Mouse (Mus musculus): ENCODE measurements around the gene Vkorc1l1. TPM values are rescaled to one million over a fixed set of nuclear protein-coding genes. Genes with fewer than 3 reads are reported as not detected.
A peak's percentile ranks its signal among the peaks of the same experiment; 100 is the strongest.

Gene Vkorc1l1
- total and polyA plus RNA-seq, 3 experiments = 24.2 to 42.4 TPM; not detected in 1

GRCm38 (mm10) chr5:130023767-130024539 is 82.2 kb downstream of the Vkorc1l1 start (continued):
- TF ChIP-seq E2F4 (IDR thresholded peaks at IDR 0.05; ENCODE audit: borderline replicate concordance, low read depth, low read length) (no peak), ELF1 (IDR thresholded peaks at IDR 0.05; ENCODE audit: low read depth, low read length) (peak; percentile 65), NRF1 (IDR thresholded peaks at IDR 0.05; ENCODE audit: insufficient read depth, low read depth, low read length, poor library complexity, severe bottlenecking) (no peak), RCOR1 (IDR thresholded peaks at IDR 0.05; ENCODE audit: low read depth, low read length) (no peak), POLR2A (IDR thresholded peaks at IDR 0.05; ENCODE audit: control insufficient read depth in 1 of 2, insufficient read depth in 1 of 2, low read depth in 1 of 2, low read length in 2 of 2, poor library complexity in 1 of 2) (peak; percentile 55 to 82; a peak in 3 of 4 replicates), KAT2A (conservative IDR thresholded peaks at IDR 0.05; ENCODE audit: low read depth, low read length) (no peak), POLR2AphosphoS2 (IDR thresholded peaks at IDR 0.05; ENCODE audit: low read length) (0 out of 2 replicates have a peak, but pooled peaks have one; percentile 29), MAZ (IDR thresholded peaks at IDR 0.05; ENCODE audit: low read depth, low read length) (no peak), GABPA (IDR thresholded peaks at IDR 0.05; ENCODE audit: low read depth, low read length) (no peak), RAD21 (IDR thresholded peaks at IDR 0.05; ENCODE audit: low read depth, low read length) (peak; percentile 48), TBP (IDR thresholded peaks at IDR 0.05; ENCODE audit: low read depth, low read length) (peak; percentile 39; the same call in 1 of the 2 replicates), MAFK (IDR thresholded peaks at IDR 0.05; ENCODE audit: borderline replicate concordance, low read depth, low read length) (no peak), TAL1 (IDR thresholded peaks at IDR 0.05; ENCODE audit: low read length) (no peak), SMC3 (IDR thresholded peaks at IDR 0.05; ENCODE audit: low read depth, low read length) (peak; percentile 62)

GRCm38 (mm10) chr5:130027134-130027533 is 85.4 kb downstream of the Vkorc1l1 start:
- no peaks in the 10 kb centered on the region for H3K9me3 ChIP-seq (replicated peaks; ENCODE audit: insufficient read depth, low read length)
- no peak overlapping the region for H3K9ac ChIP-seq (ENCODE audit: control insufficient read depth, low read depth, low read length, poor library complexity, severe bottlenecking)
- peaks cover 0 to 7% of the 10 kb centered on the region in 2 experiments; a peak in 2 of 4 replicates for H3K36me3 ChIP-seq (ENCODE audit: control insufficient read depth in 1 of 2, insufficient read depth in 2 of 2, low read length in 2 of 2)
- no peak overlapping the region for H3K27ac ChIP-seq (ENCODE audit: control insufficient read depth, low read depth, low read length)
- no peak for DNase-seq (ENCODE audit: low read depth, low spot score)
- H3K27me3 ChIP-seq (ENCODE audit: control insufficient read depth in 1 of 2, insufficient read depth in 2 of 2, low read length in 2 of 2) = no peaks in the 10 kb centered on the region
- peaks cover 0 to 9% of the 10 kb centered on the region in 2 experiments; a peak in 2 of 4 replicates for H3K4me1 ChIP-seq (ENCODE audit: control insufficient read depth in 1 of 2, insufficient read depth in 2 of 2, low read length in 2 of 2)
- TF ChIP-seq ZMIZ1 (IDR thresholded peaks at IDR 0.05; ENCODE audit: low read depth, low read length) = no peak
- no peak for TF ChIP-seq POLR2AphosphoS5 (IDR thresholded peaks at IDR 0.05; ENCODE audit: borderline replicate concordance, low read depth, low read length)
- TF ChIP-seq TCF12 (IDR thresholded peaks at IDR 0.05; ENCODE audit: low read depth, low read length) = no peak
- TF ChIP-seq SIN3A (IDR thresholded peaks at IDR 0.05; ENCODE audit: low read length) = no peak
- TF ChIP-seq CHD2 (IDR thresholded peaks at IDR 0.05; ENCODE audit: low read length) = no peak
- no peak for TF ChIP-seq TBP (IDR thresholded peaks at IDR 0.05; ENCODE audit: low read depth, low read length)
- TF ChIP-seq HCFC1 (IDR thresholded peaks at IDR 0.05; ENCODE audit: low read depth, low read length) = no peak
- TF ChIP-seq MAFK (IDR thresholded peaks at IDR 0.05; ENCODE audit: borderline replicate concordance, low read depth, low read length) = no peak
- no peak for TF ChIP-seq JUND (IDR thresholded peaks at IDR 0.05; ENCODE audit: low read depth, low read length)
- no peak for TF ChIP-seq CTCF (IDR thresholded peaks at IDR 0.05 in 2 of 3, conservative IDR thresholded peaks at IDR 0.05 in 1 of 3; ENCODE audit: control insufficient read depth in 1 of 3, insufficient read depth in 1 of 3, low read depth in 2 of 3, low read length in 3 of 3, poor library complexity in 1 of 3, severe bottlenecking in 1 of 3)
- H3K79me2 ChIP-seq (ENCODE audit: control insufficient read depth, insufficient read depth, low read length, poor library complexity) = peaks cover 22% of the 10 kb centered on the region
- no peak overlapping the region for H3K4me3 ChIP-seq (ENCODE audit: control insufficient read depth in 1 of 2, insufficient read depth in 1 of 2, low read depth in 2 of 2, low read length in 2 of 2)
